Mouse (Mus musculus) ES-Bruce4 (cell line): Measurements from ENCODE around the gene Abhd16b.

Source experiments
- CTCF ChIP-seq: IDR thresholded peaks from one replicate; pipeline ENCODE4 v1.8.1; 2011; ENCODE audit warnings: low read depth, low read length
- EP300 ChIP-seq: IDR thresholded peaks from 2 replicates; pipeline ENCODE4 v1.6.1; 2011; ENCODE audit warnings: low read depth, low read length; ENCODE audit not compliant: insufficient read depth
- POLR2A ChIP-seq: IDR thresholded peaks from one replicate; pipeline ENCODE4 v1.8.1; 2011; ENCODE audit warnings: low read length; ENCODE audit not compliant: insufficient read depth

GRCm38 (mm10) chr2:181525526-181525925 lies 32.5 kb downstream of the Abhd16b start:
- no peak for TF ChIP-seq POLR2A
- TF ChIP-seq EP300, result no peak
- TF ChIP-seq CTCF, result no peak
